In genomic region chr1:75925802-75926201, GRCm38 (mm10) we compare ENCODE assay signal across 9 mouse cellular contexts.
DNase-seq lines count a peak whose midpoint lies in the region; ATAC-seq and TF ChIP-seq lines count a peak whose summit lies in the region.
"Had no signal": no experiment of that assay in that cellular context is flagged by ENCODE, and none has a peak within 500 bp of the region (broad histone marks: within the 10 kb centered on the region; RNA-seq: fewer than 3 reads in every experiment).

No protein-coding gene starts in this region.

- H3K4me2 ChIP-seq in heart, embryonic 11.5 days: no peak overlapping the region
- peak overlapping the region; percentile 32 for H3K4me2 ChIP-seq in embryonic facial prominence, embryonic 14.5 days (ENCODE audit: low read depth, low read length)
- H3K4me2 ChIP-seq in kidney, embryonic 16.5 days (replicated peaks; ENCODE audit: low read depth, low read length): peak overlapping the region; percentile 21; the same call in 1 of the 2 replicates
- no peak overlapping the region for H3K4me2 ChIP-seq in limb, embryonic 12.5 days

- H3K9ac ChIP-seq in heart, embryonic 11.5 days (ENCODE audit: low read depth, low read length): no peak overlapping the region
- no peak overlapping the region for H3K9ac ChIP-seq in embryonic facial prominence, embryonic 14.5 days (ENCODE audit: low read depth, low read length)
- H3K9ac ChIP-seq in kidney, embryonic 16.5 days (replicated peaks; ENCODE audit: low read length): no peak overlapping the region
- H3K9ac ChIP-seq in limb, embryonic 12.5 days (replicated peaks): no peak overlapping the region

- H3K4me3 ChIP-seq in heart, embryonic 11.5 days (ENCODE audit: low read depth, low read length): no peak overlapping the region
- H3K4me3 ChIP-seq in embryonic facial prominence, embryonic 14.5 days (ENCODE audit: low read depth, low read length): no peak overlapping the region
- no peak overlapping the region for H3K4me3 ChIP-seq in heart, embryonic 10.5 days
- no peak overlapping the region for H3K4me3 ChIP-seq in kidney, embryonic 16.5 days (ENCODE audit: low read length)
- H3K4me3 ChIP-seq in limb, embryonic 12.5 days (replicated peaks): no peak overlapping the region
- no peak overlapping the region for H3K4me3 ChIP-seq in testis, adult 2 months (ENCODE audit: control insufficient read depth, low read depth, low read length)
- H3K4me3 ChIP-seq: megakaryocyte, embryonic 14.5 days had no signal

- no peak overlapping the region for H3K27ac ChIP-seq in heart, embryonic 11.5 days (ENCODE audit: low read depth, low read length)
- peak overlapping the region; percentile 8; the same call in 1 of the 2 replicates for H3K27ac ChIP-seq in embryonic facial prominence, embryonic 14.5 days (replicated peaks; ENCODE audit: low read depth, low read length)
- no peak overlapping the region for H3K27ac ChIP-seq in heart, embryonic 10.5 days
- H3K27ac ChIP-seq in kidney, embryonic 16.5 days (ENCODE audit: low read length): no peak overlapping the region
- peak overlapping the region; percentile 62; the same call in 1 of the 2 replicates for H3K27ac ChIP-seq in limb, embryonic 12.5 days
- H3K27ac ChIP-seq in testis, adult 2 months (ENCODE audit: control insufficient read depth, insufficient read depth, low read depth, low read length): no peak overlapping the region

- no peaks in the 10 kb centered on the region for H3K36me3 ChIP-seq in heart, embryonic 11.5 days (ENCODE audit: control insufficient read depth, insufficient read depth, low read length)
- no peaks in the 10 kb centered on the region for H3K36me3 ChIP-seq in embryonic facial prominence, embryonic 14.5 days (ENCODE audit: control insufficient read depth, insufficient read depth, low read length)
- H3K36me3 ChIP-seq in heart, embryonic 10.5 days: no peaks in the 10 kb centered on the region
- H3K36me3 ChIP-seq in kidney, embryonic 16.5 days (ENCODE audit: insufficient read depth, low read length): no peaks in the 10 kb centered on the region
- H3K36me3 ChIP-seq in limb, embryonic 12.5 days: no peaks in the 10 kb centered on the region
- no peaks in the 10 kb centered on the region for H3K36me3 ChIP-seq in testis, adult 2 months (ENCODE audit: control insufficient read depth, insufficient read depth, low read length)

- H3K9me3 ChIP-seq in heart, embryonic 11.5 days (replicated peaks; ENCODE audit: control insufficient read depth, low read length): no peaks in the 10 kb centered on the region
- no peaks in the 10 kb centered on the region for H3K9me3 ChIP-seq in embryonic facial prominence, embryonic 14.5 days (ENCODE audit: control insufficient read depth, low read length)
- no peaks in the 10 kb centered on the region for H3K9me3 ChIP-seq in heart, embryonic 10.5 days
- no peaks in the 10 kb centered on the region for H3K9me3 ChIP-seq in kidney, embryonic 16.5 days (ENCODE audit: low read length)
- no peaks in the 10 kb centered on the region for H3K9me3 ChIP-seq in limb, embryonic 12.5 days

- peak; percentile 79 to 95 for DNase-seq in heart, adult 18-20 months
- peak; percentile 97 for DNase-seq in embryonic facial prominence, embryonic 14.5 days (ENCODE audit: low spot score)
- peak; percentile 80 for DNase-seq in heart, embryonic 10.5 days (ENCODE audit: low spot score)
- DNase-seq in neural tube, embryonic 10.5 days (ENCODE audit: extremely low spot score, low spot score): peak; percentile 96

- H3K27me3 ChIP-seq in heart, embryonic 11.5 days (ENCODE audit: control insufficient read depth, insufficient read depth, low read length): no peaks in the 10 kb centered on the region
- H3K27me3 ChIP-seq in embryonic facial prominence, embryonic 14.5 days (replicated peaks; ENCODE audit: control insufficient read depth, insufficient read depth, low read length): no peaks in the 10 kb centered on the region
- H3K27me3 ChIP-seq in heart, embryonic 10.5 days (ENCODE audit: insufficient read depth, poor library complexity, severe bottlenecking): no peaks in the 10 kb centered on the region; the same call in 1 of the 2 replicates
- H3K27me3 ChIP-seq in kidney, embryonic 16.5 days (ENCODE audit: insufficient read depth, low read length): no peaks in the 10 kb centered on the region
- H3K27me3 ChIP-seq in limb, embryonic 12.5 days: no peaks in the 10 kb centered on the region
- H3K27me3 ChIP-seq in testis, adult 2 months (ENCODE audit: control insufficient read depth, insufficient read depth, low read length): no peaks in the 10 kb centered on the region
- H3K27me3 ChIP-seq: megakaryocyte, embryonic 14.5 days had no signal

- 34% methylated on average over 9 of the region's 9 CpGs for WGBS in heart, embryonic 11.5 days (ENCODE audit: insufficient replicate concordance)
- WGBS in embryonic facial prominence, embryonic 14.5 days: 11% methylated on average over 9 of the region's 9 CpGs
- WGBS in heart, embryonic 10.5 days: 36% methylated on average over 9 of the region's 9 CpGs
- WGBS in kidney, embryonic 16.5 days: 6% methylated on average over 9 of the region's 9 CpGs
- 16% methylated on average over 9 of the region's 9 CpGs for WGBS in limb, embryonic 12.5 days

- no peaks in the 10 kb centered on the region for H3K4me1 ChIP-seq in heart, embryonic 11.5 days (ENCODE audit: control insufficient read depth, insufficient read depth, low read length)
- H3K4me1 ChIP-seq in embryonic facial prominence, embryonic 14.5 days (ENCODE audit: control insufficient read depth, insufficient read depth, low read length): peaks cover 16% of the 10 kb centered on the region
- no peaks in the 10 kb centered on the region for H3K4me1 ChIP-seq in heart, embryonic 10.5 days
- H3K4me1 ChIP-seq in kidney, embryonic 16.5 days (ENCODE audit: insufficient read depth, low read length): no peaks in the 10 kb centered on the region; the same call in 1 of the 2 replicates
- peaks cover 10% of the 10 kb centered on the region for H3K4me1 ChIP-seq in limb, embryonic 12.5 days (replicated peaks)
- no peaks in the 10 kb centered on the region for H3K4me1 ChIP-seq in testis, adult 2 months (ENCODE audit: control insufficient read depth, insufficient read depth, low read length)
- H3K4me1 ChIP-seq: megakaryocyte, embryonic 14.5 days had no signal

- no peak for ATAC-seq in heart, embryonic 11.5 days (replicated peaks; ENCODE audit: insufficient number of reproducible peaks, low FRiP score, low TSS enrichment)
- peak; percentile 96 for ATAC-seq in embryonic facial prominence, embryonic 14.5 days (ENCODE audit: low read depth)
- peak; percentile 91 for ATAC-seq in kidney, embryonic 16.5 days (ENCODE audit: low FRiP score, low TSS enrichment)
- ATAC-seq in limb, embryonic 12.5 days (ENCODE audit: insufficient number of reproducible peaks, insufficient read depth, low FRiP score, low TSS enrichment, low read depth): peak; percentile 88

- TF ChIP-seq CTCF in testis, adult 2 months (IDR thresholded peaks at IDR 0.05; ENCODE audit: control insufficient read depth, insufficient read depth, insufficient replicate concordance, low read depth, low read length): peak; percentile 71

- TF ChIP-seq POLR2A in testis, adult 2 months (IDR thresholded peaks at IDR 0.05; ENCODE audit: control insufficient read depth, low read depth, low read length): no peak

Comparison
In these comparisons a context has a peak if more than half of its experiments do, and no peak if none do; other contexts are left out.
1. H3K27ac ChIP-seq: peak in embryonic facial prominence, embryonic 14.5 days (single experiment) and limb, embryonic 12.5 days (single experiment); none in heart, embryonic 11.5 days (single experiment), heart, embryonic 10.5 days (single experiment), kidney, embryonic 16.5 days (single experiment) and testis, adult 2 months (single experiment).
2. H3K4me2 ChIP-seq: peak in embryonic facial prominence, embryonic 14.5 days (single experiment) and kidney, embryonic 16.5 days (single experiment); none in heart, embryonic 11.5 days (single experiment) and limb, embryonic 12.5 days (single experiment).
3. Peak in every context shown above with its lines, with median percentiles within 50 percentile points of each other: DNase-seq.